Mouse (Mus musculus): ENCODE results near the gene Hook1.

DNA sequence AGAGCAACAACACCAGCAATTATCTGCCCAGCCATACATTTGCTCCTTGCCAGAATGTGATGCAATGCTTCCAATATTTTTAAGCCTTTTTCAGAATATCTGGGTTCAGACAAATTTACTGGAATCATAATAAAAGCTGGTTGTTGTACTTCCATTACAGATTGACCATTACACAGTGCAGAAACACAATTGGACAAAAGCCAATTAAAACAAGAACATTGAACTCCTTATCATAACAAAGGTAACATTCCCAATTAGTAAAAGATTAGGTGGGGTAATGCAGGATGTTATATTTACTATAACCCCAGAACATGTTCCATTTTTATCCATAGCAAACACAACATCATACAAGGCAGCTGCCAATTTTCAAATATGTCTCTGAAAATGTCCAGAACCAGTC, 13.7 kb upstream of the Hook1 start:
- TF ChIP-seq CTCF (IDR thresholded peaks at IDR 0.05; ENCODE audit: low read depth, low read length) = no peak
- TF ChIP-seq GATA1 (IDR thresholded peaks at IDR 0.05; ENCODE audit: borderline replicate concordance, low read length) = no peak
- TF ChIP-seq POLR2AphosphoS5 (IDR thresholded peaks at IDR 0.05; ENCODE audit: insufficient replicate concordance, low read depth, low read length) = no peak
